Mouse (Mus musculus) kidney, adult 2 months (tissue): ENCODE measurements around the gene Isoc2a.

Source experiments
- CTCF ChIP-seq: fragments of 200-500 bp; conservative IDR thresholded peaks from 2 replicates; pipeline ENCODE4 v1.5.1; 2011; ENCODE audit warnings: low read depth, mild to moderate bottlenecking, control low read depth, low read length, moderate library complexity, mixed read lengths; ENCODE audit not compliant: insufficient read depth, insufficient read length
- POLR2A ChIP-seq: fragments of 200-500 bp; IDR thresholded peaks from one replicate; pipeline ENCODE4 v1.6.1; 2011; ENCODE audit warnings: low read depth, low read length, control low read depth

- TF ChIP-seq CTCF (no peak), POLR2A (no peak)
These were observed 45.0 kb downstream of the Isoc2a start, which contains the start of gene Nat14 for GRCm38 (mm10) chr7:4921824-4922482.
